Mouse (Mus musculus): ENCODE data around the gene Golga7b.
A peak's percentile ranks its signal among the peaks of the same experiment; 100 is the strongest.

Golga7b gene

DNA sequence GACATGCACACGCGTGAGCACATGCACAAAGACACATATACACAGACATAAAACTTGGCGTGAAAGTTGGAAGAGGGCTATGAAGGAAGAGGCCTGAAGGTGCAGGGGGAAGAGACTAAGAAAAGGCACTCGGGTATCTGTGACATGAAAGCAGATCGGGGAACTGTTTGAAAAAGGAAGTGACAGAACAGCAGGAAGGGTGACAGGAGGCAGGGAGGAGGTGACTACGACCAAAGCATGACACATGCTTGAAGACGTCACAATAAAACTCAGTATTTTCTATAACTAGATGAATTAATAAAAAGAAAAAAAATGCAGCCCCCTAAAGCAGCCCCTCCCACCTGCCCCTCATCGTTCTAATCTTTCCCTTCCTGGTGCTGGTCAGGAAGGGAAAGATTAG, 58.4 kb downstream of the Golga7b start:
- no peak for DNase-seq (ENCODE audit: low spot score)

DNA sequence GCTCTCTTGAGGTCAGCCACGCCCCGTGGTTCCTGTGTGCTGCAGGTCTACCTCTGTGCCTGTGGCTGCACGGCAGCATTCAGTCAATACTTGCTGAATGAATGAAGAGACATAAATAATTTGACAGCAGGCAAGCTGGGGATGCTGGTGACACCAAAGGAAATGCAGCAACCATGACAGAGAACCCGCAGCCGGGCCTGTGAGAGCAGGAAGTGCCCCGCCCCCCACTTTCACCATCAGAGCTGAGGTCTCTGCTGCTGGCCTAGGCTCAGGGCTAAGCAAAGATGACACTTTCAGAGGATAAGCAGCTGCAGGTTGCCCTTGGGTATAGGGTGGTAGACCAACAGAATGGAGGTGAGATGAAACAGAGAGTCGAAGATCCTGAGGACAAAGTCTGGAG, 58.8 kb downstream of the Golga7b start:
- no peak for DNase-seq (ENCODE audit: low spot score)

- no peak for DNase-seq (ENCODE audit: low spot score)
These were observed 59.6 kb downstream of the Golga7b start for GRCm38 (mm10) chr19:42307019-42307418.

DNA sequence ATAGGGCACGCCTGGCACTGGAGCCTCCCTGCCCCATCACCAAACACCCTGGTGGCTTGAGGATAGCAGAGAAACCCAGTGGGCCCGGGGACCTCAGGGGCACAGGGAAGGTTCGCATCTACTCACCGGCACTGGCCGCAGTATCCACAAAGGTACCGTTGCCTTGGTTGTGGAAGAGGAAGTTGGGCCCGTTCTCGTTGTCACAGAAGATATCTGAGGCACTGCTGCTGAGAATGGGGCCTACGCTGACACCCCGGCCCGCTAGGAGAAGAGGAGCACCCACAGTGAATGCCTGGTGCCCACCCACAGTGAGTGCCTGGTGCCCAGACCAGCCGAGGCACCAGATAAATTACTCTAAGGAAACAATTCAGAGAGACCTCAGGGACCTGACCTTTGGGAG, 61.6 kb downstream of the Golga7b start:
- DNase-seq (ENCODE audit: low spot score) = no peak

GRCm38 (mm10) chr19:42311332-42311731, 64.0 kb downstream of the Golga7b start:
- DNase-seq (ENCODE audit: low spot score) = no peak

GRCm38 (mm10) chr19:42312191-42312590, 64.8 kb downstream of the Golga7b start:
- DNase-seq (ENCODE audit: low spot score) = no peak

- DNase-seq (ENCODE audit: low spot score) = no peak
These were observed 67.8 kb downstream of the Golga7b start for GRCm38 (mm10) chr19:42315070-42315679.

DNA sequence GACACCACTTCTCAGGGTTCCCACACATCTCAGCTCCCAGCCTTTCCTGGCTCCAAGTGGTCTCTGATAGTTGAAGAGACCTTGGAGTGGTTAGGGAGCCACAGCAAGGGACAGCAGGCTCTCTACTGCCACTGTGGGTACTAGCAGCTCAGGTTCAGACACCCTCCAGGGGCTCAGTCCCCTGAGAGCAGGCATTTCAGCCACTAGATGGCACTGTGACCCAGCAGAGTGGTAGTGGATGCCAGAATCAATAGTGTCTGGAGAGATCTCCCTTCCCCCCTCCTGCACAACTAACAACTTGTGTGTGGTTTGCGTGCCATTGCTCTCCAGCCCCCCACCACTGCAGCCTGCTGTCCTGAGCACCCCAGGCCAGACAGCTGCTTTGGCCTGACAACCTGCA, 68.5 kb downstream of the Golga7b start:
- peak; percentile 13 for DNase-seq (ENCODE audit: low spot score)

- DNase-seq (ENCODE audit: low spot score) = no peak
These were observed 69.2 kb downstream of the Golga7b start for GRCm38 (mm10) chr19:42316525-42316924.

DNA sequence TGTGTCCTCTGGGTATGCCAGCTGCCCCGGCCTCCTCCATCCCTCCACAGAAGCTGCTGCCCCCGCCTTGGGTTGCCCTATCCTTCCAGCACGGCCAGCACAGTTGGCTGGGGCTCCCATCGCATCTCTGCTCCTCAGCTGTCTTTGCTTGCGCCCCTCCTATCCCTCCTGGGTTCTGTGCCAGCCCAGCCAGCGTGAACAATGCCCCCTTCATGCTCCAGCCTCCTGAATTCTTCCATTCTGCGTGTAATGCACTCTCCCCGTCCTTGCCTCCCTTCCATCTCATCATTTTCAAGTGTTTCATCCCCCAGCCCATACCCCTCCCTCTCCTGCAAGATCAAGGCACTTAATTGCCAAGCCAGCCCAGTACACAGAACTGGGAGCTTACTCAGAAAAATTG, 69.6 kb downstream of the Golga7b start:
- no peak for DNase-seq (ENCODE audit: low spot score)

DNA sequence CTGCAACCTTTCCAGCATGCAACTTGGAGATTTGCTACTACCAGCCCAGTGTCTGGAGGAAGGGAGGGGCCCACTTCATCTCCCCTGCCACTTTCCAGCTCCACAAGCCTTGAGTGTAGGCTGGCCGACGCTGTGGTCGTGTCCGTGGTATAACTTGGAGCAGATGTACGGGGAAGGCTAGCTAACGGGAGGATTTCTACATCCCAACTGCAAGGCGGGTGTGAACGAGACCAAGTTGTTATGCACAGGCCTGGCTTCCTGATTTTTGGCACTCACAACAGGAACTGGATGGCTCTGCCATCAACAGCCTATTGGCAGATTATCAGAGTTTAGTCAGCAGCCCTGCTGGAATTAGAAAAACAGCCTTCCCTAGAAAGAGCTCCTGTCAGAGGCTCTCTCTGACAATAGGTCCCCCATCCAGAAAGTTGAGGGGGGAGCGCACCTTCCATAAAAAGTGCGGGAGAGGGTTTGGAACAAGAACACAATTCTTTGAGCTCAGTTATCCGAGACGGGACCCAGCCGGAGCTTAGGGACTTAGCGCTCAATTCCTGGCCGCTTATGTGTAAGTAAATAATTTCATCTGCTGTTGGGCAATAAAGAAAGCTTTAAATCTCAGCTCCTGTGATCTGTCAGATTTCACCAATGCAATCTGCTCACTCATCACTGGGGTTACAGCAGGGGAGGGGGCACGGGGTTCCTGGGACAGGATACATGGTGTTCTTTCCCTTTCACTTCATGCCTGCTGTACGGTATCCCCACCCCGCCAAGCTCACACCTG, 70.5 kb downstream of the Golga7b start:
- no peak for DNase-seq (ENCODE audit: low spot score)
